Comparison of ENCODE assay signal across 20 mouse cellular contexts in genomic region chr7:124861397-124861796, GRCm38 (mm10).
DNase-seq lines count a peak whose midpoint lies in the region; ATAC-seq and TF ChIP-seq lines count a peak whose summit lies in the region.
"Had no signal": no experiment of that assay in that cellular context is flagged by ENCODE, and none has a peak within 500 bp of the region (broad histone marks: within the 10 kb centered on the region; RNA-seq: fewer than 3 reads in every experiment).

No protein-coding gene starts in this region.

- no peak for ATAC-seq in heart, embryonic 12.5 days (ENCODE audit: insufficient number of reproducible peaks, low FRiP score)
- ATAC-seq in intestine, embryonic 15.5 days = peak; percentile 67
- ATAC-seq in intestine, postnatal 0 days = no peak
- ATAC-seq in intestine, embryonic 16.5 days = peak; percentile 79
- ATAC-seq: activated CD4-positive, CD25-positive, alpha-beta regulatory T cell, adult 4 months; CD4-positive, CD25-positive, alpha-beta regulatory T cell, adult 4 months; Patski had no signal

- H3K27me3 ChIP-seq in heart, embryonic 12.5 days (replicated peaks) = no peaks in the 10 kb centered on the region
- no peaks in the 10 kb centered on the region for H3K27me3 ChIP-seq in intestine, embryonic 15.5 days (replicated peaks)
- no peaks in the 10 kb centered on the region for H3K27me3 ChIP-seq in intestine, postnatal 0 days (replicated peaks; ENCODE audit: control insufficient read depth, insufficient read depth, low read length)
- no peaks in the 10 kb centered on the region for H3K27me3 ChIP-seq in intestine, embryonic 16.5 days (replicated peaks; ENCODE audit: control insufficient read depth, insufficient read depth, low read length)
- H3K27me3 ChIP-seq: Patski had no signal

- no peaks in the 10 kb centered on the region for H3K36me3 ChIP-seq in heart, embryonic 12.5 days
- H3K36me3 ChIP-seq in intestine, embryonic 15.5 days = no peaks in the 10 kb centered on the region
- H3K36me3 ChIP-seq in intestine, postnatal 0 days (ENCODE audit: control insufficient read depth, insufficient read depth) = no peaks in the 10 kb centered on the region
- H3K36me3 ChIP-seq in intestine, embryonic 16.5 days (ENCODE audit: control insufficient read depth, insufficient read depth, low read length) = no peaks in the 10 kb centered on the region
- H3K36me3 ChIP-seq: G1E had no signal

- TF ChIP-seq CTCF in intestine, postnatal 0 days (IDR thresholded peaks at IDR 0.05; ENCODE audit: low read depth) = no peak

- no peak overlapping the region for H3K4me3 ChIP-seq in heart, embryonic 12.5 days
- H3K4me3 ChIP-seq in intestine, embryonic 15.5 days (replicated peaks) = no peak overlapping the region
- H3K4me3 ChIP-seq in intestine, postnatal 0 days (ENCODE audit: low read depth, low read length) = no peak overlapping the region
- H3K4me3 ChIP-seq in intestine, embryonic 16.5 days (ENCODE audit: low read length) = no peak overlapping the region

- peaks cover 10% of the 10 kb centered on the region for H3K9me3 ChIP-seq in heart, embryonic 12.5 days (replicated peaks)
- no peaks in the 10 kb centered on the region for H3K9me3 ChIP-seq in intestine, embryonic 15.5 days
- 0 out of 2 replicates have a peak, but pooled peaks cover 5% of the 10 kb centered on the region for H3K9me3 ChIP-seq in intestine, postnatal 0 days (ENCODE audit: control insufficient read depth)
- H3K9me3 ChIP-seq in intestine, embryonic 16.5 days (ENCODE audit: control insufficient read depth, low read length) = no peaks in the 10 kb centered on the region

- peak; percentile 46 for DNase-seq in heart, adult 11 months
- DNase-seq in left cerebral cortex, postnatal 25 days (ENCODE audit: low spot score in 2 of 2) = no peak
- DNase-seq: adrenal gland, adult 2 months; adrenal gland, adult 8-10 months; adrenal gland, postnatal 10 days; adrenal gland, postnatal 14 days; adrenal gland, postnatal 25 days; adrenal gland, postnatal 36 days; B cell, adult 2 months; cerebellum, adult 11 months; cerebellum, adult 11-12 months; cerebellum, adult 18-20 months had no signal

- H3K9ac ChIP-seq in heart, embryonic 12.5 days = no peak overlapping the region
- H3K9ac ChIP-seq in intestine, embryonic 15.5 days = no peak overlapping the region
- no peak overlapping the region for H3K9ac ChIP-seq in intestine, postnatal 0 days (ENCODE audit: low read depth, low read length)
- no peak overlapping the region for H3K9ac ChIP-seq in intestine, embryonic 16.5 days (ENCODE audit: low read depth, low read length)

- H3K27ac ChIP-seq in heart, embryonic 12.5 days (ENCODE audit: poor library complexity, severe bottlenecking) = no peak overlapping the region
- no peak overlapping the region for H3K27ac ChIP-seq in intestine, embryonic 15.5 days
- no peak overlapping the region for H3K27ac ChIP-seq in intestine, postnatal 0 days (ENCODE audit: low read depth, low read length)
- H3K27ac ChIP-seq in intestine, embryonic 16.5 days (ENCODE audit: low read length) = no peak overlapping the region

- no peaks in the 10 kb centered on the region for H3K4me1 ChIP-seq in heart, embryonic 12.5 days (replicated peaks)
- no peaks in the 10 kb centered on the region for H3K4me1 ChIP-seq in intestine, embryonic 15.5 days (replicated peaks)
- H3K4me1 ChIP-seq in intestine, postnatal 0 days (replicated peaks; ENCODE audit: control insufficient read depth, insufficient read depth, low read length) = no peaks in the 10 kb centered on the region
- no peaks in the 10 kb centered on the region for H3K4me1 ChIP-seq in intestine, embryonic 16.5 days (ENCODE audit: control insufficient read depth, insufficient read depth, low read length)

- 75% methylated on average over 2 of the region's 2 CpGs for WGBS in heart, embryonic 12.5 days
- WGBS in intestine, embryonic 15.5 days = 74% methylated on average over 2 of the region's 2 CpGs
- 48% methylated on average over 2 of the region's 2 CpGs for WGBS in intestine, postnatal 0 days
- WGBS in intestine, embryonic 16.5 days = 65% methylated on average over 2 of the region's 2 CpGs

- intact Hi-C loops in left cerebral cortex, postnatal 25 days (cut with DNase I) = no loop called here

- no peak overlapping the region for H3K4me2 ChIP-seq in heart, embryonic 12.5 days
- H3K4me2 ChIP-seq in intestine, embryonic 15.5 days (replicated peaks) = no peak overlapping the region
- H3K4me2 ChIP-seq in intestine, postnatal 0 days (replicated peaks; ENCODE audit: low read depth) = no peak overlapping the region
- H3K4me2 ChIP-seq in intestine, embryonic 16.5 days (ENCODE audit: low read depth, low read length) = no peak overlapping the region

Comparison
In these comparisons a context has a peak if more than half of its experiments do, and no peak if none do; other contexts are left out.
1. ATAC-seq: peak in intestine, embryonic 15.5 days (single experiment) and intestine, embryonic 16.5 days (single experiment); none in heart, embryonic 12.5 days (single experiment) and intestine, postnatal 0 days (single experiment).